In the genomic region with DNA sequence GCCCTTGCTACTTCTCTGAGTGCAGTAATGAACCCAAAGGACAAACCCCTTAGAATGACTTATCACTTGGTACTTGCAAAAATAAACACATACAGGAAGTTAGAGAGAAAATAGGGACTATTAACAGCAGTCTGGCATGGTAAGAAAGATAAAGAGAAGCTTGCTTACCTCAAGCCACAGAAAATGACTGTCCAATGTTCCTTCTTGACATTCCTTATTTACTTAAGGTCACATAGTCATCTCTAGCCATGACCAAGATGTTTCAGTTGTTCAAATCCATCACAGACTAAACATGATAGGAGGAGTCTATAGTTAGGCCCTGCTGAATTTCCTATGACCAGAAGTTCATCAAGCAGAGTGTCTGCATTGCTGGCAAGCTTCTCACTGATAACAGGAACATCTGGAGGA, we compare ENCODE assay signal across 24 mouse cellular contexts.
DNase-seq lines count a peak whose midpoint lies in the region; ATAC-seq and TF ChIP-seq lines count a peak whose summit lies in the region.
"Had no signal": no experiment of that assay in that cellular context is flagged by ENCODE, and none has a peak within 500 bp of the region (broad histone marks: within the 10 kb centered on the region; RNA-seq: fewer than 3 reads in every experiment).

No protein-coding gene starts in this region.

- DNase-seq in G1E (ENCODE audit: low spot score) = no peak
- no peak for DNase-seq in liver, embryonic 11.5 days (ENCODE audit: low spot score)
- no peak for DNase-seq in gastrocnemius, adult 18-20 months (ENCODE audit: low spot score)
- no peak for DNase-seq in layer of hippocampus, adult 2 months (ENCODE audit: low spot score in 2 of 2)
- DNase-seq: adrenal gland, postnatal 36 days; cerebellum, adult 8-10 months; gastrocnemius, postnatal 14 days; heart, adult 18-20 months; heart, postnatal 10 days; kidney, postnatal 25 days; layer of hippocampus, adult 9-11 months; left cerebral cortex, postnatal 4 days; lung, adult 18-20 months; lung, postnatal 36 days; retina, postnatal 1 day; thymus, adult 2 months had no signal

- H3K4me3 ChIP-seq in kidney, embryonic 16.5 days (ENCODE audit: low read length) = no peak overlapping the region
- H3K4me3 ChIP-seq in kidney, embryonic 14.5 days (ENCODE audit: low read length) = no peak overlapping the region
- H3K4me3 ChIP-seq in G1E (ENCODE audit: low read depth, low read length) = no peak overlapping the region
- H3K4me3 ChIP-seq in liver, embryonic 11.5 days (ENCODE audit: low read depth, low read length) = no peak overlapping the region
- H3K4me3 ChIP-seq in layer of hippocampus, adult 2 months = no peak overlapping the region
- H3K4me3 ChIP-seq: embryonic facial prominence, embryonic 10.5 days; hindbrain, embryonic 15.5 days; intestine, embryonic 15.5 days; left cerebral cortex, adult 2 months; midbrain, embryonic 12.5 days had no signal

- H3K9ac ChIP-seq in kidney, embryonic 16.5 days (replicated peaks; ENCODE audit: low read length) = no peak overlapping the region
- no peak overlapping the region for H3K9ac ChIP-seq in kidney, embryonic 14.5 days (ENCODE audit: low read depth, low read length)
- no peak overlapping the region for H3K9ac ChIP-seq in liver, embryonic 11.5 days (ENCODE audit: low read depth, low read length)
- H3K9ac ChIP-seq: hindbrain, embryonic 15.5 days; intestine, embryonic 15.5 days; midbrain, embryonic 12.5 days had no signal

- H3K4me2 ChIP-seq in kidney, embryonic 16.5 days (replicated peaks; ENCODE audit: low read depth, low read length) = no peak overlapping the region
- no peak overlapping the region for H3K4me2 ChIP-seq in kidney, embryonic 14.5 days (replicated peaks; ENCODE audit: low read depth, low read length)
- H3K4me2 ChIP-seq in liver, embryonic 11.5 days = no peak overlapping the region
- H3K4me2 ChIP-seq: hindbrain, embryonic 15.5 days; intestine, embryonic 15.5 days; midbrain, embryonic 12.5 days had no signal

- no peaks in the 10 kb centered on the region for H3K27me3 ChIP-seq in kidney, embryonic 16.5 days (ENCODE audit: insufficient read depth, low read length)
- H3K27me3 ChIP-seq in kidney, embryonic 14.5 days (ENCODE audit: control insufficient read depth, insufficient read depth, low read length) = no peaks in the 10 kb centered on the region
- no peaks in the 10 kb centered on the region for H3K27me3 ChIP-seq in G1E (ENCODE audit: insufficient read depth, low read length)
- no peaks in the 10 kb centered on the region for H3K27me3 ChIP-seq in liver, embryonic 11.5 days (replicated peaks; ENCODE audit: control insufficient read depth, insufficient read depth, low read length)
- H3K27me3 ChIP-seq: hindbrain, embryonic 15.5 days; intestine, embryonic 15.5 days; midbrain, embryonic 12.5 days had no signal

- 0 out of 2 replicates have a peak overlapping the region, but pooled peaks have one; percentile 38 for H3K27ac ChIP-seq in kidney, embryonic 16.5 days (ENCODE audit: low read length)
- H3K27ac ChIP-seq in kidney, embryonic 14.5 days (ENCODE audit: low read depth, low read length) = no peak overlapping the region
- H3K27ac ChIP-seq in liver, embryonic 11.5 days (ENCODE audit: low read depth, low read length) = no peak overlapping the region; the same call in 1 of the 2 replicates
- no peak overlapping the region for H3K27ac ChIP-seq in layer of hippocampus, adult 2 months
- H3K27ac ChIP-seq: embryonic facial prominence, embryonic 10.5 days; hindbrain, embryonic 15.5 days; intestine, embryonic 15.5 days; left cerebral cortex, adult 2 months; midbrain, embryonic 12.5 days had no signal

- H3K9me3 ChIP-seq in kidney, embryonic 16.5 days (ENCODE audit: low read length) = no peaks in the 10 kb centered on the region
- H3K9me3 ChIP-seq in kidney, embryonic 14.5 days (ENCODE audit: control insufficient read depth, low read length) = no peaks in the 10 kb centered on the region
- H3K9me3 ChIP-seq in G1E (replicated peaks) = no peaks in the 10 kb centered on the region
- no peaks in the 10 kb centered on the region for H3K9me3 ChIP-seq in liver, embryonic 11.5 days (ENCODE audit: control insufficient read depth, low read length)
- H3K9me3 ChIP-seq: embryonic facial prominence, embryonic 10.5 days; hindbrain, embryonic 15.5 days; intestine, embryonic 15.5 days; midbrain, embryonic 12.5 days had no signal

- H3K36me3 ChIP-seq in kidney, embryonic 16.5 days (ENCODE audit: insufficient read depth, low read length) = no peaks in the 10 kb centered on the region
- H3K36me3 ChIP-seq in kidney, embryonic 14.5 days (ENCODE audit: control insufficient read depth, insufficient read depth, low read length) = peaks cover 4% of the 10 kb centered on the region; the same call in 1 of the 2 replicates
- H3K36me3 ChIP-seq in G1E (replicated peaks) = no peaks in the 10 kb centered on the region
- H3K36me3 ChIP-seq in liver, embryonic 11.5 days (ENCODE audit: control insufficient read depth, insufficient read depth, low read length) = no peaks in the 10 kb centered on the region
- H3K36me3 ChIP-seq: embryonic facial prominence, embryonic 10.5 days; hindbrain, embryonic 15.5 days; intestine, embryonic 15.5 days; midbrain, embryonic 12.5 days had no signal

- TF ChIP-seq CTCF in G1E (IDR thresholded peaks at IDR 0.05; ENCODE audit: low read depth, low read length) = no peak
- TF ChIP-seq CTCF in layer of hippocampus, adult 2 months (conservative IDR thresholded peaks at IDR 0.05) = no peak

- ATAC-seq in kidney, embryonic 16.5 days (ENCODE audit: low FRiP score, low TSS enrichment) = no peak
- ATAC-seq in kidney, embryonic 14.5 days (ENCODE audit: low FRiP score, low TSS enrichment) = no peak
- peak; percentile 28 for ATAC-seq in G1E (ENCODE audit: extremely low read depth, insufficient number of reproducible peaks, low FRiP score, poor library complexity, severe bottlenecking)
- ATAC-seq in liver, embryonic 11.5 days (replicated peaks; ENCODE audit: low FRiP score) = peak; percentile 85
- peak; percentile 56 for ATAC-seq in megakaryocyte progenitor cell, adult 5-6 weeks (replicated peaks; ENCODE audit: poor library complexity)
- ATAC-seq: intestine, embryonic 15.5 days had no signal

- no peaks in the 10 kb centered on the region for H3K4me1 ChIP-seq in kidney, embryonic 16.5 days (ENCODE audit: insufficient read depth, low read length)
- H3K4me1 ChIP-seq in kidney, embryonic 14.5 days (ENCODE audit: control insufficient read depth, insufficient read depth, low read length) = no peaks in the 10 kb centered on the region
- H3K4me1 ChIP-seq in G1E (ENCODE audit: insufficient read depth, low read depth, low read length) = no peaks in the 10 kb centered on the region; the same call in 1 of the 2 replicates
- H3K4me1 ChIP-seq in liver, embryonic 11.5 days (replicated peaks; ENCODE audit: control insufficient read depth, insufficient read depth, low read length) = no peaks in the 10 kb centered on the region
- H3K4me1 ChIP-seq: embryonic facial prominence, embryonic 10.5 days; hindbrain, embryonic 15.5 days; intestine, embryonic 15.5 days; midbrain, embryonic 12.5 days had no signal

Comparison
In these comparisons a context has a peak if more than half of its experiments do, and no peak if none do; other contexts are left out.
1. ATAC-seq: peak in G1E (single experiment), liver, embryonic 11.5 days (single experiment) and megakaryocyte progenitor cell, adult 5-6 weeks (single experiment); none in kidney, embryonic 16.5 days (single experiment) and kidney, embryonic 14.5 days (single experiment).